Mouse (Mus musculus) c-Kit-positive CD71-positive TER-119-negative erythroid progenitor cells, embryonic 14.5 days (primary cell): Measurements from ENCODE around the gene Mpv17.

ENCODE experiments used
- DNase-seq: peaks from one replicate; pipeline ENCODE4 v3.0.0-alpha.2; 2013; ENCODE audit warnings: low read depth

Gene Mpv17

GRCm38 (mm10) chr5:31105814-31106335 lies 48.2 kb downstream of the Mpv17 start, which contains the start of gene Dnajc5g:
Gene Dnajc5g (plus strand): TSS chr5:31106285.
- no peak for DNase-seq

GRCm38 (mm10) chr5:31095711-31096480 lies 58.2 kb downstream of the Mpv17 start:
- DNase-seq = no peak

- DNase-seq = no peak
Measured at GRCm38 (mm10) chr5:31094799-31095691, 59.0 kb downstream of the Mpv17 start.

- DNase-seq = no peak
Measured at GRCm38 (mm10) chr5:31094100-31094798, 59.8 kb downstream of the Mpv17 start.

- DNase-seq = no peak
Measured at GRCm38 (mm10) chr5:31093151-31094041, 60.7 kb downstream of the Mpv17 start.

GRCm38 (mm10) chr5:31092231-31092975 lies 61.6 kb downstream of the Mpv17 start:
- DNase-seq = no peak
